Mouse (Mus musculus) stomach, embryonic 16.5 days (tissue): Measurements from ENCODE around the gene Rab31. TPM values are rescaled to one million over a fixed set of nuclear protein-coding genes. Genes with fewer than 3 reads are reported as not detected.

ENCODE experiments used
- ATAC-seq: fragments of 200-750 bp; cut with Nextera tagmentation; 2 replicates; pipeline ENCODE4 v1.8.0; 2017; ENCODE audit warnings: moderate number of reproducible peaks, moderate TSS enrichment; ENCODE audit not compliant: insufficient read depth, low FRiP score
- H3K27ac ChIP-seq: fragments of 300-500 bp; sonication (generic); 2 replicates; pipeline ENCODE4 v1.5.1; 2014; ENCODE audit warnings: low read length
- H3K27me3 ChIP-seq: fragments of 300-500 bp; sonication (generic); 2 replicates; pipeline ENCODE4 v1.6.1; 2014; ENCODE audit warnings: low read length, control low read depth, mixed read lengths; ENCODE audit not compliant: control insufficient read depth, insufficient read depth
- H3K36me3 ChIP-seq: fragments of 300-500 bp; sonication (generic); 2 replicates; pipeline ENCODE4 v1.6.1; 2014; ENCODE audit warnings: low read length; ENCODE audit not compliant: control insufficient read depth, insufficient read depth
- H3K4me1 ChIP-seq: fragments of 300-500 bp; sonication (generic); 2 replicates; pipeline ENCODE4 v1.6.1; 2014; ENCODE audit warnings: low read length, control low read depth, mixed read lengths; ENCODE audit not compliant: control insufficient read depth, insufficient read depth
- H3K4me2 ChIP-seq: fragments of 300-500 bp; sonication (generic); 2 replicates; pipeline ENCODE4 v1.6.1; 2014; ENCODE audit warnings: low read depth, low read length, mixed read lengths
- H3K4me3 ChIP-seq: fragments of 300-500 bp; sonication (generic); replicated peaks from 2 replicates; pipeline ENCODE4 v1.5.1; 2014; ENCODE audit warnings: mild to moderate bottlenecking, low read length
- H3K9ac ChIP-seq: fragments of 300-500 bp; sonication (generic); 2 replicates; pipeline ENCODE4 v1.6.1; 2014; ENCODE audit warnings: low read length
- H3K9me3 ChIP-seq: fragments of 300-500 bp; sonication (generic); replicated peaks from 2 replicates; pipeline ENCODE4 v1.6.1; 2016; ENCODE audit warnings: low read length, control low read depth; ENCODE audit not compliant: control insufficient read depth
- WGBS: fragments of 180-500 bp; shearing (Covaris S2); extraction: QIAGEN DNeasy Blood & Tissue Kit; methylation state at CpG from one replicate; pipeline ENCODE4 v1.1.7; 2014; 5-methylcytosine and 5-hydroxymethylcytosine counted together
- polyA plus RNA-seq: library from polyadenylated mRNA; unstranded; fragments of >200 nt; fragmentation: Nextera tagmentation; extraction: Ambion mirVana; gene quantifications from 2 replicates; pipeline ENCODE4 v1.2.1, GENCODE M21; 2015

Rab31 gene
- polyA plus RNA-seq, 1 experiment from 2014 or later, result 34.6 TPM

GRCm38 (mm10) chr17:65675985-65676384 is 96.6 kb downstream of the Rab31 start:
- ATAC-seq, result no peak
- no peak overlapping the region for H3K27ac ChIP-seq
- H3K4me3 ChIP-seq, result no peak overlapping the region
- 81% methylated on average over 3 of the region's 3 CpGs for WGBS
- H3K9me3 ChIP-seq, result no peaks in the 10 kb centered on the region
- H3K9ac ChIP-seq, result no peak overlapping the region
- H3K27me3 ChIP-seq, result no peaks in the 10 kb centered on the region
- H3K4me1 ChIP-seq, result 0 out of 2 replicates have a peak, but pooled peaks cover 5% of the 10 kb centered on the region
- no peaks in the 10 kb centered on the region for H3K36me3 ChIP-seq
- H3K4me2 ChIP-seq, result no peak overlapping the region

DNA sequence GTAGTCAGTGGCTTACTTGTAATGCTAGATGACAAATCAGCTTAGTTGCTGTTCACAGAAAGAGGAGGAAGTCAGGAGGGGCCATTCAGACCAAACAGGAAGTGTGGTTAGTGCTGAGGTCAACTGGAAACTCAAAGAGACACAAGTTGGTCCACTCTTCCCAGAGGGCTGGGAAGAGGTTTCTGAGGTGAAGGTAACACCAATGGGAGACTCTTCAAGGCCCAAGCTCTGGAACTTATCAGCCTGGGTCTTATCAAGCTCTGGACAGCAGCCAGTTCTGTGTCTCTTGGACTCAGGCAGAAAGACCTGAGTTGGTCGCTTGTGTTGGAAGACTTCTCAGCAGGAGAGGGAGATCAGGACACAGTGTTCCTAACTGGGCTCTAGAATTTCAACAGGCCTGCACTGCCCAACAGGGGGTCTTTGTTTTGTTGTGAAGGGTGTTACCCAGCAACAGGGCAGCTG is 97.8 kb downstream of the Rab31 start:
- H3K4me2 ChIP-seq, result no peak overlapping the region
- H3K27ac ChIP-seq, result no peak overlapping the region
- no peaks in the 10 kb centered on the region for H3K9me3 ChIP-seq
- no peaks in the 10 kb centered on the region for H3K27me3 ChIP-seq
- H3K4me3 ChIP-seq, result no peak overlapping the region
- ATAC-seq, result no peak; the same call in 1 of the 2 replicates
- 0 out of 2 replicates have a peak, but pooled peaks cover 5% of the 10 kb centered on the region for H3K4me1 ChIP-seq
- no peak overlapping the region for H3K9ac ChIP-seq
- WGBS, result 65% methylated on average over 1 of the region's 1 CpGs
- H3K36me3 ChIP-seq, result no peaks in the 10 kb centered on the region

- Histone ChIP-seq H3K4me1 (0 out of 2 replicates have a peak, but pooled peaks cover 5% of the 10 kb centered on the region), H3K4me3 (no peak overlapping the region), H3K9me3 (no peaks in the 10 kb centered on the region), H3K9ac (no peak overlapping the region), H3K4me2 (no peak overlapping the region), H3K27me3 (no peaks in the 10 kb centered on the region), H3K36me3 (no peaks in the 10 kb centered on the region), H3K27ac (no peak overlapping the region)
- WGBS, result 90% methylated on average over 7 of the region's 7 CpGs
- no peak for ATAC-seq
These were observed 99.6 kb downstream of the Rab31 start for GRCm38 (mm10) chr17:65672926-65673325.

DNA sequence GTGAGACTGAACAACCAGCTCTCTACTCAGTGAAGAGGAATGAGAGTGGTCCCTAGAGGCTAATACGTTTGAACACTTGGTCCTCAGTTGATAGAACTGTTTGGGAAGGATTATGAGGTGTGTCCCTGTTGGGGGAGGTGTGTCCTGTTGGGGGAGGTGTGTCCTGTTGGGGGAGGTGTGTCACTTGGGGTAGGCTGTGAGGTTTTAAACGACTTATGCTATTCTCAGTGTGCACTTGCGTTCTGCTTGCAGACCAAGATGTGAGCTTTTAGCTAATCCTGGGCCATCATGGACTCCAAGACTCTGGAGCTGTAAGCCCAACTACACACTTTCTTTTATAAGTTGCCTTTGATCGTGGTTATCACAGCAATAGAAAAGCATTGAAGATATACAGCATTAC is 103.5 kb downstream of the Rab31 start:
- Histone ChIP-seq H3K27me3 (no peaks in the 10 kb centered on the region), H3K4me1 (peaks cover 12% of the 10 kb centered on the region), H3K9me3 (no peaks in the 10 kb centered on the region), H3K27ac (no peak overlapping the region), H3K4me2 (no peak overlapping the region), H3K9ac (no peak overlapping the region), H3K36me3 (no peaks in the 10 kb centered on the region), H3K4me3 (no peak overlapping the region)
- 89% methylated on average over 4 of the region's 4 CpGs for WGBS
- ATAC-seq, result no peak

- no peak overlapping the region for H3K4me2 ChIP-seq
- H3K4me3 ChIP-seq, result no peak overlapping the region
- H3K36me3 ChIP-seq, result no peaks in the 10 kb centered on the region
- no peak overlapping the region for H3K9ac ChIP-seq
- no peaks in the 10 kb centered on the region for H3K9me3 ChIP-seq
- H3K27ac ChIP-seq, result no peak overlapping the region
- H3K27me3 ChIP-seq, result no peaks in the 10 kb centered on the region
- H3K4me1 ChIP-seq, result peaks cover 12% of the 10 kb centered on the region
- ATAC-seq, result no peak
- 74% methylated on average over 14 of the region's 14 CpGs for WGBS
These were observed 104.8 kb downstream of the Rab31 start for GRCm38 (mm10) chr17:65667792-65668191.

DNA sequence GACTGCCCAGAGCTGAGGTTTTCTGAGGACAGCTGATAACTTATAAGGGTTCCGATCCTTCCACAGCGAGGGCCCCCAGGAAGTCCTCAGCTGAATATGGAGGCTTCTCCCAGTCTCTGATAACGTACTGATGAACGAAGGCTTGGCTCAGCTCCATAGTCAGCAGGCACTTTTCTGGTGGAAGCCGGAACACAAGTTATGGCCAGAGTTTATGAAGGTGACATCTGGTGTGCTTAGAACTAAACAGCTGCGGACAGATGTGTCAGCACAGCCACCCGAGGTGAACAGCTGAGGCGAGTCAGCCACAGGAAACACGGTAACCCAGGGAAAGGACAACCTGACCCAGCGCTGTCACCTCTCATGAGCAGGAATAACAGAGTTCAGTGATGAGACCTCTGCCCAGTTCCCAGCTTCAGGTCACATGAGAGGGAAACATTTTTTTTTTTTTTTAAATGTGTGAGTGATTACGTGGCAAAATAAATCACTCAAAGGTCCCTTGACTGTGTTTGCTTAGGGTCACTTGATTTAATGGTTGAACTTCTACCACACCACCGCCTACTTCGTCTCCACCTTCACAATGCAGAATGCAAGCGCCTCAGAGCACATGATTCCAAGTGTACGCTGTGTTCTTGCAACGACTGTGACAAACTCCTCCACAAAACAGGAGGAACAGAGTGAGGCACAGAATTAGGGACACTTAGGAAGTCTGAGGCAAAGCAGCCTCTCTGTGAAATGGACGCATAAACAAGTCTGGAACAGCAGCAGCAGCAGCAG is 106.0 kb downstream of the Rab31 start:
- WGBS, result 44% methylated on average over 17 of the region's 17 CpGs
- H3K9ac ChIP-seq, result no peak overlapping the region
- peaks cover 12% of the 10 kb centered on the region for H3K4me1 ChIP-seq
- H3K27ac ChIP-seq, result peak overlapping the region; percentile 47; the same call in 1 of the 2 replicates
- peak; percentile 48; the same call in 1 of the 2 replicates for ATAC-seq
- no peaks in the 10 kb centered on the region for H3K36me3 ChIP-seq
- H3K4me3 ChIP-seq, result no peak overlapping the region
- H3K9me3 ChIP-seq, result no peaks in the 10 kb centered on the region
- no peak overlapping the region; the same call in 1 of the 2 replicates for H3K4me2 ChIP-seq
- no peaks in the 10 kb centered on the region for H3K27me3 ChIP-seq

- Histone ChIP-seq H3K36me3 (no peaks in the 10 kb centered on the region), H3K4me2 (no peak overlapping the region), H3K27ac (peak overlapping the region; percentile 3; the same call in 1 of the 2 replicates), H3K9me3 (no peaks in the 10 kb centered on the region), H3K4me1 (peaks cover 12% of the 10 kb centered on the region), H3K4me3 (no peak overlapping the region), H3K9ac (no peak overlapping the region), H3K27me3 (no peaks in the 10 kb centered on the region)
- WGBS, result 83% methylated on average over 12 of the region's 12 CpGs
- ATAC-seq, result no peak
These were observed 106.7 kb downstream of the Rab31 start for GRCm38 (mm10) chr17:65665786-65666387.

DNA sequence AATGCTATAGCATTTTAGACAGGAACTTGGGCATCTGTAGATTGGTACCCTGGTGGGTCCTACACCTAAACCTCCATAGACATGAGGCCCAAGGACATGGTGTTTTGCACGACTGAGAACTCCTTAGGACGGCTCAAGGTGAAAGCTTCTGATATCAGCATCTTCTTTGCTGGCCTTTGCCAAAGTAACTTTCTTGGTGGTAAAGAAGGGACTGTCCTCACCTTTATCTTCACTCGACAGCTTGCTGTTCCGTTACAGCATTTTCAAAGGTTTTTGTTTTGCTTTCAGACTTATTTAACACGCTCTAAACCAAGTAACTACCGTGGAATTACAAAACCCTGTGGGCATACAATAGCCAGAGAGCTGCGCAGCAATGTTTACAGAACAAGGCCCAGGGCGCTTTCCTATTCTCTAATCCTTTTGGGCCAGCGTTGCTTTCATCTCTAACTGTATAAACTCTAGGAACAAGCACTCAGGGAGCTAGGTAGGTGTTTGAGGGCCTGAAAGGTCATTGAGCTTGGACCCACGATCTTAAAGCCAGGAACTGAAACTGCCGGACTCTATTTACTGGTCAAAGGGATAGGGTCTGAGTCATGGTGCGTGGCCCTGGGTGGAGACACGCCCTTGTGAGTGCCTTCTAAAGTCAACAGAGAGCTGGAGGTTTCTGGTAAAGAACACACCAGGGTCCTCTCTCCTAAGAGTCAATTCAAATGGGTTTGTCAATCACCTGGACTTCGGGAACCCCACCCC is 109.0 kb downstream of the Rab31 start:
- H3K27ac ChIP-seq, result peak overlapping the region; percentile 70; the same call in 1 of the 2 replicates
- peaks cover 12% of the 10 kb centered on the region for H3K4me1 ChIP-seq
- no peaks in the 10 kb centered on the region for H3K36me3 ChIP-seq
- no peak overlapping the region for H3K4me3 ChIP-seq
- H3K9me3 ChIP-seq, result no peaks in the 10 kb centered on the region
- ATAC-seq, result peak; percentile 80; the same call in 1 of the 2 replicates
- 0 out of 2 replicates have a peak overlapping the region, but pooled peaks have one; percentile 4 for H3K4me2 ChIP-seq
- H3K27me3 ChIP-seq, result no peaks in the 10 kb centered on the region
- 61% methylated on average over 14 of the region's 14 CpGs for WGBS
- H3K9ac ChIP-seq, result no peak overlapping the region
